Mouse (Mus musculus): ENCODE measurements around the gene Ahrr.

Ahrr gene

DNA sequence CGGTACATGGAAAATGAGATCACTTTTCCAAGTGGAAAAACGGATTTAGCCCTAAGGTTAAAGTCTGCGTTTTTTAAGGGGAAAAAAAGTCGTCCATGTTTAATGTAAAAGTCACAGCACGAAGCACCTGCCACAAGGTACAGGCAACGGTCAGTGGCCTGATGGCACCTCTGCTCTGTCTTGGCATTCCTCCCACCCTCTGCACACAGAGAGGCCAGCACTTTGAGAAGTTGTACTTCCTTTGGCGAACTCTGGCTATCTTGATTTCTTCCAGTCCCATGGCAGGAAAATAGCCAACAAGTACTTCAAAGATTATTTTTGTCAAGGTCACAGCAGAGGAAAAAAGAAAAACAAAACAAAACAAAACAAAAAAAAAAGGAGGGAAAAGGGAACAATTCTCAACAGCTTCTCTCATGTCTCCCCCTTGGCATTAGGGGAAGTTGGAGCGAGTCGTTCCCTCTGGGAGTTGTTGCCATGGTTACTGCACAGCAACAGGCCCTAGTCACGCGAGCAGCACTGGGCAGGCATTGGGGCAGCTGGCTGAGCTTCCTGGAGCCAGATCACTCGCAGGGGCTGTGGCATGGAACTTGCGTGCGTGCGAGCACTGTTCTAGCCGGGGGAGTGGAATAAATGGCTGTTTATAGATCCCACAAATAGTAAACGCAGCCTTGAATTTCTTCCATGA, 46.8 kb downstream of the Ahrr start:
- DNase-seq (ENCODE audit: low spot score in 2 of 2): peak in 1 of 2 experiments; percentile 18

GRCm38 (mm10) chr13:74237574-74237973, 54.6 kb downstream of the Ahrr start:
- DNase-seq (ENCODE audit: low spot score in 2 of 2): no peak

DNA sequence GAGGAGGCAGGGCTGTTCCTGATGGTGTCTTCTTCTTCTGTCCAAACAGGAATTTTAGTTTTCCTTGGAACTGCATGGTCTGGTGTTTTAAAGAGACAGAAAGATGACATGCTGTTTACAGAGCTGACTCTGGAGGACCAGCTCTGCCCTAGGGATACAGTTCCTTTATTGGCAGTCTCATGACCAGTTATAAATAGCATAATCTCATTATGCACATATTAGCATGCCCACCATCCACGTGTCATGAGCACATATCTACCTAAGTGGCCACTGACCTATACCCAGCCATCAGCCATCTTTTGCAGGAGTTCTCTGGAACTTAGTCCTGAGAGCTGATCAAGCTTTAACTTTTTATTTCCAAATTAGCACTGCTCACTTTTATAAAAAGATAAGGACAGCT, 71.5 kb downstream of the Ahrr start:
- no peak for DNase-seq (ENCODE audit: low spot score in 2 of 2)

- DNase-seq (ENCODE audit: low spot score in 2 of 2): no peak
Observed at GRCm38 (mm10) chr13:74218441-74218840, 73.7 kb downstream of the Ahrr start.

DNA sequence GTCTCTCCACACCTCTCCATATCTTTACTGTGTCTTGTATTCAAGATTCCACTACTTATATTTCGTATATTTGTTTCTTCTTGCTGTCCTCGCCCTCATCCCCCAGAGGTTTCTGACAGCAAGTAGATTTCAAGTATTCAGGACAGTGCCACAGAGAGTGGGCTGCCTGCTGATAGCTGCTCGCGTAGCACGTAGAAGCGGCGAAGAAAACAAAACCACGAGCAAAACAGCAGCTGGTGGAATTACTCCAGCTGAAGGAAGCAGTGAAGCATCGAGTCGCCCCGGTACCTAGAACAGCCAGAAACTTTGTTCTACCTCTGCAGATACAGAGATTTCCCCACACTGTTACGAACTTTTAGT, 83.2 kb downstream of the Ahrr start:
- DNase-seq (ENCODE audit: low spot score in 2 of 2): peak in 1 of 2 experiments; percentile 42

DNA sequence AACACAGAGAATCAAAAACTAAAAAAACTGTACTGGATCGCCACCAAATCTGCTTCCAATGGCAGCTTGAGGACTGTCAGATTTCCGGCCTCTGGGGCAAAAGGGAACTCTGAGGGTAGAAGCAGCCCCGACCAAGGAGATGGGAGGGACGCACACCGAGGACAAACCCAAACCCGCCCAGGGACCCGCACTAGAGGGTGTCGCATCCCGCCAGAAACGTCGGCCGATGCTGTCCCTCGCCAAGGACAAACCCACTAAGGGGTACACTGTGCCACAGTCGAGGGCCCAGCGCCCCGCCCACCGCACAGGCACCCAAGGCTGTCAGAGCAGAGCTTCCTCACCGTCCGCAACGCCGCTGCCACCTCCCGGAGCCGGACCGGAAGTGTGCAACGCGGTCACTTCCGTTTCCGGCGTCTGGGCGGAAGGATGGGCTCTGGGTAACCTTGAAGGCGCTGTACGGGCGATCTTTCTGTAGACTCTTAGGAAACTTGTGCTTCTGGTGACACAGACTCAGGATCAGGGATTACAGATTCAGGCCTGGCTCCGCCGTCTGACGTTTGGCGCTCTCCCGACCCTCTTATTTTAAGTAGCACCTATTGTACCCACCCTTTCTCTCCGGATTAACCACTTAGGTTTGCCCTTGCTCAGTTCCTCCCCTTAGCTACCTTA, 83.7 kb downstream of the Ahrr start, which contains the start of gene Exoc3:
Gene Exoc3, minus strand, starts transcription at position 416 of the 669 bp plus-strand sequence.
- peak; percentile 83 to 92 for DNase-seq (ENCODE audit: low spot score in 2 of 2)

- DNase-seq (ENCODE audit: low spot score in 2 of 2): no peak
Observed at GRCm38 (mm10) chr13:74196451-74196850, 95.7 kb downstream of the Ahrr start.

DNA sequence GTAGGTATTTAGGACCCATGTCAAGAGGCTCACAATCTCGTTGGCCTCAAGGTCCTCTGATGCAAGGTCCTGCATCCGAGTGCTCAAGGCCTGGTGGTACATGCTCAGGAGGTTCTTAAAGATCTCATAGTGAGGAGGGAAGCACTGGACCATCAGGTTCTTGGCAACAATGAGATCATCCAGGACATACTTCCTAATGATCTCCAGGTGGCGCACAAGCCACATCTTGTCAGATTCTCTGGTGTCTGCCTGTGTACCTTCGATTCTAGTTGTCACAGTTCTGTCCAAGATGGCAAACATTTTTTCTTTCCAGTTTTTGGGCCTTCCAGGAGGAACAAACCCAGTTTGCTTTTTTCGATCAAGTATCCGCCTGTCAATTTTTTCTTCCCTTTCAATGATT, 99.5 kb downstream of the Ahrr start:
- no peak for DNase-seq (ENCODE audit: low spot score in 2 of 2)

DNA sequence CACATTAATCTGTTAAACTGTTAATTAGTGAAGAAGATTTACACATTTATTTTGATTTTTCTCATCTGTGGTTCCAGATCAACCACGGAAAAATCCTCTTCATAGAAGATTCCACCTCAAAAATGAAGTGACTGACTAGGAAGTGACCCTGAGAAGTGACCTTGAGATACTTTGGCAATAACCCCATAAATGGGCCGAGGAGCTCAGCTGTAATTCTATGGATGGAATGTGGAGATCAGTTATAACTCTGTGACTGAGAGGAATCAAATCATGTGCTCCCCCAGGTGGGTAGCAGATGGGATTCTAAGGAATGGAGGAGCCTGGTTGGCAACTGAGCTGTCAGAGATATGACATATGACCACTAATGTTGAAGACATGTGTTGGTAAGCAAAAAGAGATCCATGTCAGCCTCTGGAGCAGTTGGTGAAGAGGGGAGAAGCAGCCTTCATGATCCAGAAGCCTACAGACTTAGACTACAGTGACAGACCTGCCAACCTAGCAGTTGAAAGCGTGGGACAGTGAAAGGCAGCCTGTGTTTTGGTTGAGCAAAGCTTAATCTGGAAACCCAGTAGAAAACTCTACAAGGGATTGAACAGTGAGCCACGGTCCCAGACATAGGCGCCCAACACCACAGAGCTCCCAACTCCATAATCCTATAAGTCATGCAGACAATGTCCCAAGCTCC, 109.0 kb downstream of the Ahrr start:
- no peak for DNase-seq (ENCODE audit: low spot score in 2 of 2)

GRCm38 (mm10) chr13:74172036-74172435, 120.1 kb downstream of the Ahrr start:
- DNase-seq (ENCODE audit: low spot score in 2 of 2): no peak

DNA sequence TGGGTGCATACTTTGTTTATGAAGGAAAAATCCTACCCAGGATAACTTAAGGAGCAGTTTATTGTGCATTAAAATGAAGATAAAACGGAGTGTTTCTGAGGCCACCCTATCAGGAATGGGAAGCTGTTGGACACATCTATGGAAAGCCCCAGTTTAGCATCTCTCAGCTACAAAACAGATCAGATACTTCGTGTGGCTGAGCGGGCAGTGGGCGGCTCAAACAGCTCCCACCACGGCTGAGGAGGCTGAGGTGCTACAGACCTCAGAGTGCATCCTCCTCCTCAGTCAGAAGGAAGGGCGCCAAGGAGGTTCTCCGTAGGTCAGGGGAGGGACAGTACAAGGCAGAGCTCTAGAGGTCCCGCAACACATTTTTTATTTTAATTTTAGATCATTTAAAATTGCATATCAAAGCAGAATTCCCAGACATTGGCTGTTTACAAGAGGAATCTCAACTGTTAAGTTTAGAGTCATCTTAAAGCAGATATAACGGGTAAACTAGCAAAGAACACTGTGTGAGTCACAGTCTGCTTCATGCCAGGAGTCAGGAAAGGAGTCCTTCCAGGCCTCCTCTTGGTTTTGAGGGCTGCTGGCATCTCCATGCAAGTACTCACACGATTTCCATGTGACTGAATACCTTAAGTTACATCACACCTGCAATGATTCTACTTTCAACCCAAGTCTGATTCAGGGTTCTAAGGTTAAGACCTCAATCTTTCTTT, 122.5 kb downstream of the Ahrr start:
- DNase-seq (ENCODE audit: low spot score in 2 of 2): no peak

- no peak for DNase-seq (ENCODE audit: low spot score in 2 of 2)
Observed at GRCm38 (mm10) chr13:74167492-74167891, 124.6 kb downstream of the Ahrr start.

DNA sequence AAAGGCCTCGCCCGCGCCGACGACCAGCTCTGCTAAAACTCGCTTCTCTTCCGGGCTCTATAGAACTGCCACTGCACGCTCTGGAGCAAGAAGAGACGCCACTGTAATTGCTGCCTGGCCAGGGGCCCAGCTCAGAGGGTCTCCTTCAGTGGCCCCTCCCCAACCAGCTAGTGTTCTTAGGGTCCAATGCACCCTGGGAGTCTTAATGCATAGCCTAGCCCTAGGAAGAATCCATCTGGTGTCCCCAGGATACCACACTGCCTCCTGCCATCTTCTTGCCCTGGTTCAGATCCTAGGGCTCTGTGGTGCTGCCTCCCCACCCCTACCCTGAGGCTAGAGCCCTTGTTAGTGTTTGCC, 125.1 kb downstream of the Ahrr start:
- DNase-seq (ENCODE audit: low spot score in 2 of 2): no peak

DNA sequence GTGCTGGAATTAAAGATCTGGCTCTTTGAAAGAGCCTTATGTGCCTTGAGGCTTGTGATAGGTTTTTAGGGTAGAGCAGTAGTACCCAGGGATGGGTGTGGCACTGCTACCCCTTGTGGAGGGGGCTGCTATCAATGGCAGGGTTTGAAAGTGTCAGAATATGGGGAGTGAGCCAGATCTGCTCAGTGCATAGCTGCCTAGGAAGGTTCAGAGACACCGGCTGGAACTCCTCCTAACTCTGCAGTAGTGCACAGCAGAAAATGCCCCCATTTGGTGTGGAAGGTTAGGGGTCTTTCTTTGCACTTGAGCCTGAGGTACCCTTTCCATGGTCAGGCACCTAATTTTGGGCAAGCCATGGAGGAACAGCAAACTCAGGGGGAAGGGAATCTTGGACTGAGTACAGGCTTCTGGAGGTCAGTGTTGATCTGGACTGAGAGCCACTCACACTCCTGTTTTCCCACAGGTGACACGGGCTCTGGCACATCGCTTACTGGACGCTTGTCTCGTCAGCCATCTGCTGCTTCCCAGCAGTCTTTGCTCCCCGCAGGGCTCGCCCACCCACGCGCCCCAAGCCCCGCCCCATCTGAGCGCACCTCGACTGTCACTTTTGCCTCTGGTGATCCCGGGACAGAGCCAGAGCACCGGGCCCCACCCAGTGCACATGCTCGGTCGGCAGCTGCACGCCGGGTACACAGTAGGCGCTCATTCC, 125.6 kb downstream of the Ahrr start:
- peak; percentile 30 to 78 for DNase-seq (ENCODE audit: low spot score in 2 of 2)

Data from spleen, postnatal 10 days (tissue).